Mouse (Mus musculus): ENCODE data around the gene Ldb3. TPM values are rescaled to one million over a fixed set of nuclear protein-coding genes. Genes with fewer than 3 reads are reported as not detected.
A peak's percentile ranks its signal among the peaks of the same experiment; 100 is the strongest.

Gene Ldb3
- polyA plus RNA-seq, 1 experiment from 2014 or later, result 0.31 TPM

GRCm38 (mm10) chr14:34585358-34586105 lies 3.0 kb downstream of the Ldb3 start:
- ATAC-seq (ENCODE audit: low FRiP score, low TSS enrichment), result no peak
- Histone ChIP-seq H3K9me3 (ENCODE audit: control insufficient read depth, low read length) (no peaks in the 10 kb centered on the region), H3K36me3 (ENCODE audit: control insufficient read depth, insufficient read depth, low read length) (no peaks in the 10 kb centered on the region), H3K4me1 (ENCODE audit: control insufficient read depth, insufficient read depth, low read length) (no peaks in the 10 kb centered on the region), H3K27ac (ENCODE audit: low read depth, low read length) (no peak overlapping the region), H3K9ac (ENCODE audit: low read depth, low read length) (no peak overlapping the region), H3K27me3 (ENCODE audit: control insufficient read depth, insufficient read depth, low read length) (no peaks in the 10 kb centered on the region), H3K4me2 (replicated peaks; ENCODE audit: low read depth, low read length) (no peak overlapping the region), H3K4me3 (ENCODE audit: low read length) (no peak overlapping the region)
- WGBS, result 83% methylated on average over 9 of the region's 9 CpGs

- H3K27me3 ChIP-seq (ENCODE audit: control insufficient read depth, insufficient read depth, low read length), result no peaks in the 10 kb centered on the region
- no peak overlapping the region for H3K27ac ChIP-seq (ENCODE audit: low read depth, low read length)
- H3K9me3 ChIP-seq (ENCODE audit: control insufficient read depth, low read length), result no peaks in the 10 kb centered on the region
- H3K4me3 ChIP-seq (ENCODE audit: low read length), result no peak overlapping the region
- no peaks in the 10 kb centered on the region for H3K4me1 ChIP-seq (ENCODE audit: control insufficient read depth, insufficient read depth, low read length)
- no peak overlapping the region for H3K4me2 ChIP-seq (replicated peaks; ENCODE audit: low read depth, low read length)
- no peaks in the 10 kb centered on the region for H3K36me3 ChIP-seq (ENCODE audit: control insufficient read depth, insufficient read depth, low read length)
- 63% methylated on average over 3 of the region's 3 CpGs for WGBS
- ATAC-seq (ENCODE audit: low FRiP score, low TSS enrichment), result no peak
- H3K9ac ChIP-seq (ENCODE audit: low read depth, low read length), result no peak overlapping the region
These were observed 5.6 kb downstream of the Ldb3 start for GRCm38 (mm10) chr14:34582740-34583427.

DNA sequence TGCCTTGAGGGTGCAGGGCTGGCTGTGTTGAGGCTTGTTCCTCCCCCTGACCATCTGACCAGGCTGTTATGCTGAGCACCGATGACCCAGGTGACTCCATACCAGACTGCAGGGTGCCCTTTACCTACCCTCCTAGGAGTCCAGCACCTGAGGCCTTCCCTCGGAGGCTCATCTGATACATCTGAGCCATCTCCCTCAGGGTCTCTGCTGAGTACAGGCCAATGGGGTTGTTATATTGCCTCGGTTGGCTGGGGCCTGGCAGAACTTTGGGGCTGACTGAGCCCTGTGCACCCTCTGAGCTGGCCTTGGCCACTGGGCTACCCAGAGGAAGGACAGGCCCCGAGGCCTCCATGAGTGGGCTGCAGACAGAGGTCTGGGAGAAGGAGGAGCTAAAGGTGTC lies 11.6 kb downstream of the Ldb3 start:
- H3K27me3 ChIP-seq (ENCODE audit: control insufficient read depth, insufficient read depth, low read length), result no peaks in the 10 kb centered on the region
- H3K9ac ChIP-seq (ENCODE audit: low read depth, low read length), result no peak overlapping the region
- no peaks in the 10 kb centered on the region for H3K4me1 ChIP-seq (ENCODE audit: control insufficient read depth, insufficient read depth, low read length)
- no peaks in the 10 kb centered on the region for H3K36me3 ChIP-seq (ENCODE audit: control insufficient read depth, insufficient read depth, low read length)
- no peaks in the 10 kb centered on the region for H3K9me3 ChIP-seq (ENCODE audit: control insufficient read depth, low read length)
- 78% methylated on average over 4 of the region's 4 CpGs for WGBS
- no peak overlapping the region for H3K27ac ChIP-seq (ENCODE audit: low read depth, low read length)
- no peak overlapping the region for H3K4me2 ChIP-seq (replicated peaks; ENCODE audit: low read depth, low read length)
- no peak for ATAC-seq (ENCODE audit: low FRiP score, low TSS enrichment)
- no peak overlapping the region for H3K4me3 ChIP-seq (ENCODE audit: low read length)

GRCm38 (mm10) chr14:34574068-34574467 lies 14.4 kb downstream of the Ldb3 start:
- WGBS, result 41% methylated on average over 2 of the region's 2 CpGs
- ATAC-seq (ENCODE audit: low FRiP score, low TSS enrichment), result no peak

DNA sequence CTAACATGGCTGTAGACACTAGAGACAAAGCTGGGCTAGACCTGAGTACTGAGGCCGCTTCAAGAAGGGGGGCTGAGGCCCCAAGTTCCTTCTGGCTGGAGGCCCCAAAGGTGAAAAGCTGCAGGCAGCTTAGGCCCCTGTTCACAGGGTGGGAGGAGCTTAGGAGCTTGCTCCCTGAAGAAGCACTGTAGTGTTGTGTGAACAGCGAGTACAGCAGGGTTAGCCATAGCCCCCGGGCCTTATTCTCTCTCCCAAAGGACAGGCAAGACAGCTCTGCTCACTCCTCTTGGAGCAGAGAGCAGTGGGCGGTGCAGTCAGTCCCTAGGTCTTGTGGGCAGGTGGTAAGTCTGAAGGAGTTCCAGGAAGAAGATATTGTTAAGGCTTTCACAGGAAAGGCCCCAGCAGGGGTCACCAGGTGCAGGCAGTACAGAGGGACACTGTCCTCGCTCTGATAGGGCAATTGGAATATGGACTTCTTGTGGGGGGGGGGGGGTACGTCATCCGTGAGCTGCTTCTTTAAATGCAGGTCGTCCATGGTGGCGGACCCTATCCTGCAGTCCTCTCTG lies 15.1 kb downstream of the Ldb3 start:
- no peak overlapping the region for H3K9ac ChIP-seq (ENCODE audit: low read depth, low read length)
- no peaks in the 10 kb centered on the region for H3K27me3 ChIP-seq (ENCODE audit: control insufficient read depth, insufficient read depth, low read length)
- no peak overlapping the region for H3K4me3 ChIP-seq (ENCODE audit: low read length)
- H3K36me3 ChIP-seq (ENCODE audit: control insufficient read depth, insufficient read depth, low read length), result no peaks in the 10 kb centered on the region
- no peak overlapping the region for H3K27ac ChIP-seq (ENCODE audit: low read depth, low read length)
- no peak overlapping the region for H3K4me2 ChIP-seq (replicated peaks; ENCODE audit: low read depth, low read length)
- ATAC-seq (ENCODE audit: low FRiP score, low TSS enrichment), result no peak
- H3K4me1 ChIP-seq (ENCODE audit: control insufficient read depth, insufficient read depth, low read length), result peaks cover 5% of the 10 kb centered on the region; the same call in 1 of the 2 replicates
- no peaks in the 10 kb centered on the region for H3K9me3 ChIP-seq (ENCODE audit: control insufficient read depth, low read length)
- WGBS, result 67% methylated on average over 9 of the region's 9 CpGs

More at GRCm38 (mm10) chr14:34574068-34574467, 14.4 kb downstream of the Ldb3 start:
- no peaks in the 10 kb centered on the region for H3K9me3 ChIP-seq (ENCODE audit: control insufficient read depth, low read length)
- no peak overlapping the region for H3K9ac ChIP-seq (ENCODE audit: low read depth, low read length)
- peaks cover 5% of the 10 kb centered on the region; the same call in 1 of the 2 replicates for H3K4me1 ChIP-seq (ENCODE audit: control insufficient read depth, insufficient read depth, low read length)
- no peak overlapping the region for H3K4me2 ChIP-seq (replicated peaks; ENCODE audit: low read depth, low read length)
- H3K4me3 ChIP-seq (ENCODE audit: low read length), result no peak overlapping the region
- no peaks in the 10 kb centered on the region for H3K36me3 ChIP-seq (ENCODE audit: control insufficient read depth, insufficient read depth, low read length)
- no peak overlapping the region for H3K27ac ChIP-seq (ENCODE audit: low read depth, low read length)
- H3K27me3 ChIP-seq (ENCODE audit: control insufficient read depth, insufficient read depth, low read length), result no peaks in the 10 kb centered on the region

- Histone ChIP-seq H3K4me2 (replicated peaks; ENCODE audit: low read depth, low read length) (no peak overlapping the region), H3K27ac (ENCODE audit: low read depth, low read length) (no peak overlapping the region), H3K9ac (ENCODE audit: low read depth, low read length) (no peak overlapping the region), H3K9me3 (ENCODE audit: control insufficient read depth, low read length) (no peaks in the 10 kb centered on the region), H3K36me3 (ENCODE audit: control insufficient read depth, insufficient read depth, low read length) (no peaks in the 10 kb centered on the region), H3K27me3 (ENCODE audit: control insufficient read depth, insufficient read depth, low read length) (no peaks in the 10 kb centered on the region), H3K4me3 (ENCODE audit: low read length) (no peak overlapping the region), H3K4me1 (ENCODE audit: control insufficient read depth, insufficient read depth, low read length) (peaks cover 5% of the 10 kb centered on the region; the same call in 1 of the 2 replicates)
- 90% methylated on average over 17 of the region's 17 CpGs for WGBS
- ATAC-seq (ENCODE audit: low FRiP score, low TSS enrichment), result no peak
These were observed 16.7 kb downstream of the Ldb3 start for GRCm38 (mm10) chr14:34571610-34572387.

GRCm38 (mm10) chr14:34570903-34571302 lies 17.6 kb downstream of the Ldb3 start:
- no peak overlapping the region for H3K27ac ChIP-seq (ENCODE audit: low read depth, low read length)

DNA sequence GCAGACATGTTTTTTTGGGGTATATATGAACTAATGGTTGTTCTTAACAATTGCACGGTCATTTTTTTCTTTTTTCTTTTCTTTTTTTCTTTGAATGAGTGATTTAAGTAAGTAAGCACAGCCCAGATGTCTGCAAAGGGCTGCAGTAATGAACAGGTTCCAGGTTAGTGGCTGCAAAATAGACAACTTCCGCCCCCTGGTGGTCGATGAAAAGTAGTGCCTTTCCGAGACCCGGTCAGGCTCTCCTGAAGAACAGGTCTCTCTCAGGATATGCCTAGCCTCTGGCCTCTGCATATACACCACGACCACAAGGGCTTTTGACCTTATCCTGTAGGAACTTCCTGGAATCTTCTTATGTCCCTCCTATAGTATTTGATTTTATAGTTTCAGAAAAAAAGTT lies 18.2 kb downstream of the Ldb3 start:
- Histone ChIP-seq H3K4me2 (replicated peaks; ENCODE audit: low read depth, low read length) (peak overlapping the region; percentile 40), H3K27ac (ENCODE audit: low read depth, low read length) (no peak overlapping the region), H3K4me3 (ENCODE audit: low read length) (no peak overlapping the region; the same call in 1 of the 2 replicates), H3K36me3 (ENCODE audit: control insufficient read depth, insufficient read depth, low read length) (no peaks in the 10 kb centered on the region), H3K4me1 (ENCODE audit: control insufficient read depth, insufficient read depth, low read length) (peaks cover 10% of the 10 kb centered on the region; the same call in 1 of the 2 replicates), H3K9ac (ENCODE audit: low read depth, low read length) (no peak overlapping the region), H3K27me3 (ENCODE audit: control insufficient read depth, insufficient read depth, low read length) (no peaks in the 10 kb centered on the region), H3K9me3 (ENCODE audit: control insufficient read depth, low read length) (no peaks in the 10 kb centered on the region)
- 2% methylated on average over 6 of the region's 6 CpGs for WGBS
- peak; percentile 74 for ATAC-seq (ENCODE audit: low FRiP score, low TSS enrichment)

More at GRCm38 (mm10) chr14:34570903-34571302, 17.6 kb downstream of the Ldb3 start:
- Histone ChIP-seq H3K4me2 (replicated peaks; ENCODE audit: low read depth, low read length) (no peak overlapping the region), H3K4me1 (ENCODE audit: control insufficient read depth, insufficient read depth, low read length) (peaks cover 5% of the 10 kb centered on the region; the same call in 1 of the 2 replicates), H3K9me3 (ENCODE audit: control insufficient read depth, low read length) (no peaks in the 10 kb centered on the region), H3K27me3 (ENCODE audit: control insufficient read depth, insufficient read depth, low read length) (no peaks in the 10 kb centered on the region), H3K36me3 (ENCODE audit: control insufficient read depth, insufficient read depth, low read length) (no peaks in the 10 kb centered on the region), H3K4me3 (ENCODE audit: low read length) (no peak overlapping the region), H3K9ac (ENCODE audit: low read depth, low read length) (no peak overlapping the region)
- 89% methylated on average over 4 of the region's 4 CpGs for WGBS
- ATAC-seq (ENCODE audit: low FRiP score, low TSS enrichment), result no peak
